Mouse (Mus musculus): Measurements from ENCODE around the gene 1700006A11Rik. TPM values are rescaled to one million over a fixed set of nuclear protein-coding genes. Genes with fewer than 3 reads are reported as not detected.
"Not testable (repeated sequence)": the region's sequence is repeated elsewhere in the genome, so short reads cannot be mapped to it uniquely, and the experiment has no call there.

1700006A11Rik gene
- not detected in 2 replicates for polyA plus RNA-seq (2012; rRNA removed)

DNA sequence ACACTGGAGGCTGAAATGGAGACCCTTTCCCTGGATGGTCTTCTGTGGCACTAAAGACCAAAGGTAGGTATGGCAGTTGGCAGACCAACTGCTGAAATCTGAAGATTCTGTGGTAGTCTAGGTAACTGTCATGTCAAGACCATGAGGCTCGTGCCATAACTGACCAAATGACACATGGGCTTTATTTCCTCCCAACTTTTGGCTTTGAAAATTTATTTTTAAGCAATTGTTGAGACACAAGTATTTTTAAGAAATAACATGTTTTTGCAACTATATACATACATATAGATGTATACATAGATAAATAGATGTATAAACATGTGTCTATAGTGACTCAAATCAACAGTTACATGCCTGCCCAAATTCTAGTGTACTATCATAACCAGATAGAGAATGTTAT is at the start of gene 1700006A11Rik:
Gene 1700006A11Rik (minus strand): TSS at position 101 of the 400 bp plus-strand sequence.
- DNase-seq (ENCODE audit: low read depth, low spot score): no peak
- whole genome bisulfite sequencing: 71% methylated on average over 1 of the region's 1 CpGs

DNA sequence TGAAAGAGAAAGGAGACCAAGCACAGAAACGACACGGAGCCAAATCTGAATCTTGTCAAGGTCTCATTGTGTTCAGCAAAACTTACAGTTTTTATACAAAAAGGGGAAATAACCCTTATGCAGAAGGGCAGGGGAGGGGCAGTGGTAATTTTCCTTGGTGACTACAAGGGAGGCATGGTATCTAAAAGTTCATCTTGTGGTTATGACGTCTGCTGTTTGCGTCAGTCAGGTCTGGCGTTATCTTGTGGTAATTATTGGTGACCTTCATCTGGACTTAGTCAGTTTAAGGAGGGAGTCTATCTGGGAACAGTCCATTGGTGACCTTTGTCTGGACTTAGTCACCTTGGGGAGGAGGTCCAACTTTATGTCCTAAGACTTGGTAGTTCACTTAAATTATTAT is 48.5 kb upstream of the 1700006A11Rik start:
- not testable (repeated sequence) for DNase-seq (ENCODE audit: low read depth, low spot score)
- 72% methylated on average over 5 of the region's 5 CpGs for WGBS

DNA sequence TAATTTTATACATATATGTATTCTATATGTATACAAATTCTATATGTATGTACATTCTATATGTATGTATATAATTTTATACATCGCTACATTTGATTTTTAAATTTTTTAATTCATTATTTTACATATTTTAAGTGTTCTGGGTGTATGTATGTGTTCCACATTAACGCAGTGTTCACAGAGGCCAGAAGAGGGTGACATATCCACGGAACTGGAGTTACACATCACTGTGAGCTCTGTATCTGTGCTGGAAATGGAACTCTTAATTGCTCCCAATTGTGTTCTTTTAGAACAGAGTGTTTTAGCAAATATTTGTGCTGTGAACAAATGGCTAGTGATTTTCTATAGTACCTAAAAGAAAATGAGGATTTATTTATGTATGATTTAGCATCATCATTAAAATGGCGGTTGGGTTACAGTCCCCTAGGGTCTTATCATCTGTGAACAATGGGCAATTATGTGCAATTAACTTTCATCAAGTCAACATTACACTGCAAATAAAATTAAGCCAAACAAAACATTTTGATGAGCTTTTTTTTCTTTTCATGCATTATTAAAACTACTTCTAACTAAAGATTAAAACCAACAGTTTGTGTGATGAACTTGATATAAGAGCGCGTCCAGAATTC is 40.4 kb upstream of the 1700006A11Rik start:
- DNase-seq (ENCODE audit: low read depth, low spot score): no peak
- 86% methylated on average over 6 of the region's 6 CpGs for WGBS

DNA sequence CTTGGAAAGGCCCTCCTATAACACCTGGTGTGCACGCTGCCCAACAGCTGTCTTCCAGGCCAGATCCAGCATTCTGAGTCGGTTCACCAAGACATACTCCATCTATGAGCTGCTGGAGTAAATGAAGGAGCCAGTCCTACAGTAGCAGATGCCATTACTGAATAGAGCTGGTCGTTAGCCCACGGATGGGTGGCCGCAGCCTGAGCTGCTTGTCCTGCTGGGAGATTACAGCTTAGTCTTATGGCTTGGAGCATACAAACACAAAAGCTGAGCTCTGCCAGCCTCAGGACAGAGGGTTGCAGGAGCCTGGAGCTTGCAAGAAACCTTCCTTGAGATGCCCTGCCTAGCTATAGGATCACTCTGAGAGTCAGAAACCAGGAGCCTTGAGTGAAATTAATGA is 33.6 kb downstream of the 1700006A11Rik start:
- WGBS: 77% methylated on average over 5 of the region's 5 CpGs
- no peak for DNase-seq (ENCODE audit: low read depth, low spot score)

DNA sequence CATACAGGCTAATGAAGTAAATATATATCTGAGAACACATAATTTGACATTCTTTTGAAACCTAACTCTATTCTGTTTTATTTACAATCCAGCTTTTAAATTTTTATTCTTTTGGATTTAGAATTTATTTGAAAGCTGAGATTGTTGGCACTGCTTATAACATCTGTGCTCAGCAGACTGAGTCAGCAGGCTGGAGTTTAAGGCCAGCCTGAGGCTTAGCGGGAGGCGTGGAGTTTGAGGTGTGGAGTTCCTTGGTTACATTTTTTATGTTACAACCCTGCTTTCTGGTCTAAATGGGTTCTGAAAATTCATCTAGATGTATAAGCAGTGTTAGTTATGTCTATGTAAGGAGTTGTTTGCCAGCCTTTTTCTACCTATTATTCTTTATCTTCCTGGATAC is 35.7 kb downstream of the 1700006A11Rik start:
- WGBS: 72% methylated on average over 2 of the region's 2 CpGs
- no peak for DNase-seq (ENCODE audit: low read depth, low spot score)

DNA sequence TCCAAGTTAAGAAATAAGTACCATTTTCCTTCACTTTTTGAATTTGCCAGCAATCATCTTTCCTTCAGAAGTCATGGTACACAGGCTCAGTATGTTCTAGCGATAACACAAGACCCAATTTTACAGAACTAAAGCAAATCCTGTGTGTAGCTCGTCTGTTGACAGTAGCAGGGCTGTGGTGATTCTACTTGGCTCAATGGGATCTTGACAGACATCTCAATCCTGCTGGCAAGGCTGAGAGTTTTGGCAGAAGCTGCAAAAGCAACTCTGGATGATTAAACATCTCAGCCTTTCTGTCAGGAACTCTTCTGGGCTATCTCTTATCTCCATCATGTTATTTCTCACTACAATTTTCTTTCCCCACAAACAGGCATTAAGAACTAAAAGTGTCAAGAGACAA is 36.2 kb downstream of the 1700006A11Rik start:
- WGBS: 41% methylated on average over 2 of the region's 2 CpGs
- DNase-seq (ENCODE audit: low read depth, low spot score): no peak

DNA sequence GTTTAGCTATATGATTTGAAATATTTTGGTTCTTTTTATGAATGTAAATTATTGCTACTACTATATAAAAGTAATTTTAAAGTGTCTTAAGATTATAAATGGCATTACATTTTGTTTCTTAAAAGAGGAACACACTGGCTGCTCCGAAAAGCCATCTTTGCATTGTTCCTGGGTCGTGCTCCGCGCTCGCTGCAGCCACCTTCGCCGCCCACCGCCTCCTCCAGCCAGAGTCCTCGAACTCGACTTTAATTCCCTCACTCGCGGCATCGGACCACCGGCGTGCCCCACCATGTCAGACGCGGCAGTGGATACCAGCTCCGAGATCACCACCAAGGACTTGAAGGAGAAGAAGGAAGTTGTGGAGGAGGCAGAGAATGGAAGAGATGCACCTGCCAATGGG is 40.5 kb downstream of the 1700006A11Rik start:
- WGBS: 89% methylated on average over 18 of the region's 18 CpGs

DNA sequence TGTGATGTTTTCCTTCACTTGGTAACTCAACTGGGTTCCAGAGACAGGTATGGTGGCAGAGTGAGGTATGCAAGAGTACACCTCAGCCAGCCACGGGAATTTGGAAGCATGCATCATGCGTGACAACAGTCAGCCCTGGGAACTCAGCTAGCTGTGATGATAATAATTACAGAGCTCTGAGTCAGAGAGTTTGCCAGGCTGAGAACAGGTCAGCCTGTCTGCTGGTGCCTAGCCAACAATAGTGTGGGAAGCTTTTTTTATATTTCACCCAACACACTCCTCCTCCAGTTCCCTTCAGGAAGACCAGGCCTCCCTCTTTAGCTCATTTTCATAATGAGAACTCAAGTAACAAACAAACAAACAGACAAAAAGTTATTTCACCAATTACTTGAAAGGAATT is 53.8 kb downstream of the 1700006A11Rik start:
- 77% methylated on average over 2 of the region's 2 CpGs for WGBS
- DNase-seq (ENCODE audit: low read depth, low spot score): no peak

More for the DNA sequence above, 40.5 kb downstream of the 1700006A11Rik start:
- DNase-seq (ENCODE audit: low read depth, low spot score): not testable (repeated sequence)

DNA sequence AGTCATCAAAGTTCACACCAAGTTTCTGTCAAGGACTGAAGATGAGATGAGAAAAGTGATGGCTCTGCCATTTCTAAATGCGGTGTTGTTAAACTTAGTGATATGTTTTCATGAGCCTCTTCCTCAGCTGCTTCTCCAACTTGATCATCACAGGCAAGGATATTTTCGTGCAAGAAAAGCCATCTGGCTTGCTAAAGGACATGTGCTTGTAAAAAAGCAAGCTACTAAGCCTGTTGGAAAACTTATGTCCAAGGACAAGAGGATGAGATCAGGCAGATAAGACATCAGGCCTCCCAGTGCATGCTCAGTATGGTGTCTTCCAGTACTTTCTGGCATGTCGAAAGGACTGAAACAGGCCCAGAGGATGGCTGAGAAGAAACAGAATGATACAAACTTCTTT is 68.3 kb downstream of the 1700006A11Rik start:
- DNase-seq (ENCODE audit: low read depth, low spot score): no peak
- WGBS: 75% methylated on average over 3 of the region's 3 CpGs

Other genes starting within 250 kb of the 1700006A11Rik start
- gene Tram1l1, start 105.2 kb downstream of the 1700006A11Rik start, polyA plus RNA-seq (2012; rRNA removed): 0.25 and 0.30 TPM in 2 replicates
- not detected in 2 replicates for gene 1700003H04Rik, start 155.1 kb upstream of the 1700006A11Rik start, polyA plus RNA-seq (2012; rRNA removed)

All from large intestine, adult 2 months (tissue).